Mouse (Mus musculus) neural tube, embryonic 13.5 days (tissue): ENCODE data around the gene Stard7. TPM values are rescaled to one million over a fixed set of nuclear protein-coding genes. Genes with fewer than 3 reads are reported as not detected.
A peak's percentile ranks its signal among the peaks of the same experiment; 100 is the strongest.

Experiments
- ATAC-seq: fragments of 200-750 bp; cut with Nextera tagmentation; 2 replicates; pipeline ENCODE4 v1.8.0; 2017; ENCODE audit warnings: low read depth, mild to moderate bottlenecking, moderate TSS enrichment, moderate library complexity
- H3K27ac ChIP-seq: fragments of 300-500 bp; sonication (generic); replicated peaks from 2 replicates; pipeline ENCODE4 v1.5.1; 2015; ENCODE audit warnings: moderate library complexity, mild to moderate bottlenecking, inconsistent platforms
- H3K27me3 ChIP-seq: fragments of 300-500 bp; sonication (generic); 2 replicates; pipeline ENCODE4 v1.6.1; 2015; ENCODE audit warnings: mild to moderate bottlenecking, inconsistent platforms
- H3K36me3 ChIP-seq: fragments of 300-500 bp; sonication (generic); 2 replicates; pipeline ENCODE4 v1.6.1; 2015; ENCODE audit warnings: mild to moderate bottlenecking, inconsistent platforms
- H3K4me1 ChIP-seq: fragments of 300-500 bp; sonication (generic); replicated peaks from 2 replicates; pipeline ENCODE4 v1.6.1; 2015; ENCODE audit warnings: inconsistent platforms
- H3K4me2 ChIP-seq: fragments of 300-500 bp; sonication (generic); 2 replicates; pipeline ENCODE4 v1.6.1; 2015; ENCODE audit warnings: inconsistent platforms, mild to moderate bottlenecking, moderate library complexity
- H3K4me3 ChIP-seq: fragments of 300-500 bp; sonication (generic); 2 replicates; pipeline ENCODE4 v1.5.1; 2015; ENCODE audit warnings: mild to moderate bottlenecking, inconsistent platforms
- H3K9ac ChIP-seq: fragments of 300-500 bp; sonication (generic); 2 replicates; pipeline ENCODE4 v1.6.1; 2015; ENCODE audit warnings: moderate library complexity, mild to moderate bottlenecking, inconsistent platforms
- H3K9me3 ChIP-seq: fragments of 300-500 bp; sonication (generic); 2 replicates; pipeline ENCODE4 v1.6.1; 2016; ENCODE audit warnings: inconsistent platforms
- WGBS: fragments of 180-500 bp; shearing (Covaris S2); methylation state at CpG from one replicate; pipeline ENCODE4 v1.1.7; 2015; 5-methylcytosine and 5-hydroxymethylcytosine counted together
- polyA plus RNA-seq: library from polyadenylated mRNA; unstranded; fragments of >200 nt; fragmentation: Nextera tagmentation; extraction: Ambion mirVana; gene quantifications from 2 replicates; pipeline ENCODE4 v1.2.1, GENCODE M21; 2015

The Stard7 gene
- polyA plus RNA-seq = 71.7 and 78.6 TPM in 2 replicates

GRCm38 (mm10) chr2:127269491-127270299 is at the start of gene Stard7:
Stard7 (plus strand) TSS chr2:127270218.
- Histone ChIP-seq H3K9ac (peak within 1 kb of the TSS; percentile 94), H3K4me3 (peak within 1 kb of the TSS; percentile 98)
- ATAC-seq = peak; percentile 99

GRCm38 (mm10) chr2:127225261-127225660 is 44.8 kb upstream of the Stard7 start:
- Histone ChIP-seq H3K27me3 (no peaks in the 10 kb centered on the region), H3K9ac (no peak overlapping the region), H3K9me3 (peaks cover 7% of the 10 kb centered on the region; the same call in 1 of the 2 replicates), H3K4me3 (no peak overlapping the region), H3K4me2 (no peak overlapping the region), H3K36me3 (peaks cover 95% of the 10 kb centered on the region), H3K27ac (no peak overlapping the region), H3K4me1 (no peaks in the 10 kb centered on the region)
- ATAC-seq = no peak
- WGBS = 98% methylated on average over 3 of the region's 3 CpGs

More at GRCm38 (mm10) chr2:127269491-127270299, at the start of gene Stard7:
- Histone ChIP-seq H3K36me3 (no peaks in the 10 kb centered on the region), H3K27me3 (no peaks in the 10 kb centered on the region), H3K27ac (peak within 1 kb of the TSS; percentile 96), H3K4me2 (peak within 1 kb of the TSS; percentile 78), H3K4me1 (peaks cover 32% of the 10 kb centered on the region), H3K9me3 (no peaks in the 10 kb centered on the region)
- WGBS = under 1% methylated on average over 49 of the region's 49 CpGs

GRCm38 (mm10) chr2:127237897-127238610 is 32.0 kb upstream of the Stard7 start:
- Histone ChIP-seq H3K9me3 (no peaks in the 10 kb centered on the region), H3K27me3 (no peaks in the 10 kb centered on the region), H3K4me1 (no peaks in the 10 kb centered on the region), H3K4me3 (no peak overlapping the region), H3K27ac (no peak overlapping the region), H3K36me3 (peaks cover 96% of the 10 kb centered on the region), H3K4me2 (no peak overlapping the region), H3K9ac (no peak overlapping the region)
- WGBS = 94% methylated on average over 11 of the region's 11 CpGs
- ATAC-seq = no peak

- no peak overlapping the region for H3K4me2 ChIP-seq
- no peaks in the 10 kb centered on the region for H3K9me3 ChIP-seq
- H3K4me1 ChIP-seq = no peaks in the 10 kb centered on the region
- no peak overlapping the region for H3K9ac ChIP-seq
- H3K27me3 ChIP-seq = no peaks in the 10 kb centered on the region
- H3K36me3 ChIP-seq = peaks cover 93% of the 10 kb centered on the region
- no peak for ATAC-seq
- WGBS = 100% methylated on average over 2 of the region's 2 CpGs
- H3K4me3 ChIP-seq = no peak overlapping the region
- no peak overlapping the region for H3K27ac ChIP-seq
Measured at GRCm38 (mm10) chr2:127240065-127240464, 30.0 kb upstream of the Stard7 start.

GRCm38 (mm10) chr2:127247592-127248333 is 22.3 kb upstream of the Stard7 start, which contains the start of the genes Ciao1 and Tmem127:
Ciao1 (minus strand) TSS chr2:127247816.
Tmem127 (plus strand) TSS chr2:127247908.
- Histone ChIP-seq H3K4me1 (peaks cover 44% of the 10 kb centered on the region), H3K4me3 (peak within 1 kb of the TSS; percentile 69), H3K9ac (peak within 1 kb of the TSS; percentile 86), H3K36me3 (peaks cover 41% of the 10 kb centered on the region), H3K9me3 (no peaks in the 10 kb centered on the region), H3K27ac (peak within 1 kb of the TSS; percentile 83), H3K4me2 (peak within 1 kb of the TSS; percentile 96), H3K27me3 (no peaks in the 10 kb centered on the region)
- ATAC-seq = peak; percentile 98
- WGBS = under 1% methylated on average over 53 of the region's 53 CpGs

GRCm38 (mm10) chr2:127248334-127249004 is 21.5 kb upstream of the Stard7 start:
- Histone ChIP-seq H3K9ac (peak overlapping the region; percentile 86), H3K4me2 (peak overlapping the region; percentile 96), H3K4me1 (peaks cover 44% of the 10 kb centered on the region), H3K9me3 (no peaks in the 10 kb centered on the region), H3K36me3 (peaks cover 35% of the 10 kb centered on the region), H3K4me3 (peak overlapping the region; percentile 69), H3K27me3 (no peaks in the 10 kb centered on the region), H3K27ac (peak overlapping the region; percentile 83)
- ATAC-seq = peak; percentile 71
- WGBS = 1% methylated on average over 39 of the region's 39 CpGs

GRCm38 (mm10) chr2:127250291-127251008 is 19.6 kb upstream of the Stard7 start:
- H3K36me3 ChIP-seq = peaks cover 16% of the 10 kb centered on the region
- H3K4me2 ChIP-seq = no peak overlapping the region
- H3K27me3 ChIP-seq = no peaks in the 10 kb centered on the region
- ATAC-seq = no peak
- H3K4me1 ChIP-seq = peaks cover 44% of the 10 kb centered on the region
- no peak overlapping the region for H3K4me3 ChIP-seq
- 93% methylated on average over 9 of the region's 9 CpGs for WGBS
- H3K9ac ChIP-seq = peak overlapping the region; percentile 31
- H3K9me3 ChIP-seq = no peaks in the 10 kb centered on the region
- H3K27ac ChIP-seq = no peak overlapping the region

GRCm38 (mm10) chr2:127251457-127251856 is 18.6 kb upstream of the Stard7 start:
- H3K27ac ChIP-seq = no peak overlapping the region
- H3K4me2 ChIP-seq = no peak overlapping the region
- H3K36me3 ChIP-seq = peaks cover 15% of the 10 kb centered on the region
- H3K9ac ChIP-seq = no peak overlapping the region
- H3K27me3 ChIP-seq = no peaks in the 10 kb centered on the region
- ATAC-seq = no peak
- 88% methylated on average over 3 of the region's 3 CpGs for WGBS
- H3K9me3 ChIP-seq = no peaks in the 10 kb centered on the region
- H3K4me1 ChIP-seq = peaks cover 41% of the 10 kb centered on the region
- H3K4me3 ChIP-seq = no peak overlapping the region

- no peak overlapping the region for H3K4me3 ChIP-seq
- H3K27me3 ChIP-seq = no peaks in the 10 kb centered on the region
- H3K4me1 ChIP-seq = peaks cover 35% of the 10 kb centered on the region
- WGBS = 71% methylated on average over 3 of the region's 3 CpGs
- H3K4me2 ChIP-seq = no peak overlapping the region
- no peaks in the 10 kb centered on the region for H3K9me3 ChIP-seq
- H3K9ac ChIP-seq = no peak overlapping the region
- H3K27ac ChIP-seq = no peak overlapping the region
- peaks cover 20% of the 10 kb centered on the region for H3K36me3 ChIP-seq
- no peak for ATAC-seq
Measured at GRCm38 (mm10) chr2:127251880-127252527, 18.0 kb upstream of the Stard7 start.

GRCm38 (mm10) chr2:127252787-127253186 is 17.2 kb upstream of the Stard7 start:
- 82% methylated on average over 5 of the region's 5 CpGs for WGBS
- no peak overlapping the region for H3K4me2 ChIP-seq

More at GRCm38 (mm10) chr2:127252787-127253186, 17.2 kb upstream of the Stard7 start:
- no peaks in the 10 kb centered on the region for H3K9me3 ChIP-seq
- H3K27ac ChIP-seq = no peak overlapping the region
- no peaks in the 10 kb centered on the region for H3K27me3 ChIP-seq
- peaks cover 33% of the 10 kb centered on the region for H3K4me1 ChIP-seq
- no peak overlapping the region for H3K4me3 ChIP-seq
- no peak for ATAC-seq
- peaks cover 28% of the 10 kb centered on the region for H3K36me3 ChIP-seq
- no peak overlapping the region for H3K9ac ChIP-seq
